Mouse (Mus musculus) mouse embryonic stem cell (cell line): Measurements from ENCODE around the gene Sdad1.

ENCODE experiments used
- in situ Hi-C, 2 experiments: fragments of 300-500 bp; cut with MboI; formaldehyde crosslinking; loops; 1 replicate in 1 of 2; 3 replicates in 1 of 2; pipeline ENCODE4 v1.14.3; 2019 to 2020; ENCODE audit warnings: low sequenced_read_pairs in 2 of 2, low pct_unique_long_range_greater_than_20kb in 1 of 2, mixed read lengths in 1 of 2; ENCODE audit not compliant: unreplicated experiment in 1 of 2

Gene Sdad1

GRCm38 (mm10) chr5:92254476-92254875 is 55.8 kb downstream of the Sdad1 start:
- in situ Hi-C loops = no loop called here

DNA sequence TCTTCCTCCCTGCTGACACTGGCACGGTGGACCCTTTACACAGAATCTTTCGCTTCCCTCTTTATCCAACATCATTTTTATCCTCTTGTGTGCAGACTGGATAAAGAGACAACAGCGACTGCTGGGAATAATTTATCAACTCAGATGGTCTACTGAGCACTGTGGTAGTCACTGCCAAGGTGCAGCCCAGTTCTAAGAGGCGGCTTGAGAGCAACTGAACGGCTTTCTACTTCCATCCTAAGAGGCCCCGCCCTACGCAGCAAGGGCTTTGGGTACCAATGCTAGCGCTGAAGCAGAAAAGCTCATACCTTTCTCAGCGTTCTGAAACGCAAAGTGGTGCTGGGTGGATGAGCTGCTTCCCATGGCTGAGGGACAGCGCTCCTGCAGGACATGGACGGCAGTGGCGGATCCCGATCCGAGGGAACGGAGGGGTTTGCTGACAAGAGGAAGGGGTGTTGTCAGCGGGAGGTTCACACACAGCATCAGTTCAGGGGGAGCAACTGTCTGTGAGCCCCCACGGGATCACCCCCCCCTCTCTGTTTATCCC is 57.4 kb downstream of the Sdad1 start:
- in situ Hi-C loops = no loop called here

- in situ Hi-C loops = no loop called here
These were observed 58.2 kb downstream of the Sdad1 start for GRCm38 (mm10) chr5:92252031-92252430.

DNA sequence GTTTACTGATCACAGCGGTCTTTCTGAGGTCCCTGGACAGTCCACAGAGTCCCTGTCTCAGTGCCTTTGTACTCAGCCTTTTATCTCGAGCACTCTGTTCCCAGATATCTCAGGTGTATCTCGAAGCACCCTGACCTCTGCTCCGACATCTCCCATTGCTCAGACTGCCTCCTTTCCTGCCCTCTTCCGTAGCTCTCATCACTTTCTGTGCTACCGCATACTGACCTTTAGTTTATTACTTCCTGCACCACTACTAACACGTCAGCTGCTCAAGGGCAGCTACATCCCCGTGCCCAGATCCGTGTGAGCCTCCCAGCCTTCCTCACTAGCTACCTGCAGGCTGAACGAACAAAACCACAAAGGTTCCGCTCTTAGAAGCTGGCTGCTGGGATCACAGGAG is 61.7 kb downstream of the Sdad1 start:
- in situ Hi-C loops = no loop called here

- in situ Hi-C loops = no loop called here
These were observed 64.8 kb downstream of the Sdad1 start for GRCm38 (mm10) chr5:92245483-92245882.

DNA sequence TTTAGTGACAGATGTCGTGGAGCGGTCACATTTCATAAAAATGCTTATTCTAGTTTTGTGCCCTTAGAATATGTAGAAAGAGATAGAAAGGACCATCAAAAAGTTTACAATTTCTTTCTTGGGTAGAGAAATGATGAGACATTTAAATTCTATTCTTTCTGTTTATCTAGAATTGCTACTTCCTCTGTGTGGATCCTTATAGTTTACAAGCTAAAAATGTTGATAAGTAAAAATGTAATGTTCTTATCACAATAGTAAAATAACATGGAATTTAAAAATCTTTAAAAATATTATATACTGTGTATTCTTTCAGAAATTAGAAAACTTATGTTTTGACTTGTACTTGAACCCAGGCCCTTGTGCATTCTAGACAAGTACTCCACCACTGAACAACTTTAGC is 65.4 kb downstream of the Sdad1 start:
- in situ Hi-C loops = no loop called here

DNA sequence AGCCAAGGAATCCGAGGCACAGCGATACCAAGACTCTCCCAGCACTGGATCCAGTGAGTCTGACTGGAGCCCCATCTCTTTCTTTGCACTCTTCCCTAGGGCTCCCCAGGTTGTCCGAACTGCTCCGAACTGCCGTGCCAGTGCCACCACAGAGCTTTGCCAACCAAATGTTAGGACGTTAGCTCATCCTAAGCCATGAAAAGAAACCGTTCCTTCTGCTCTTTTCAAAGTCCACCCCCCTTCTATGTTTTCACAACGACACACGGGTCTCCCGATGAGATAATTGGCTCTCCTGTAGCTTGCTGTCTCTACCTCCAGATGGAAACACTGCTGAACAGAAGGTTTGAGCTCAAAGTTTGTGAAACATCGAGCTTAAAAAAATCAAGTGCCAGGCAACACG is 69.5 kb downstream of the Sdad1 start:
- in situ Hi-C loops = no loop called here

- in situ Hi-C loops = no loop called here
These were observed 70.7 kb downstream of the Sdad1 start for GRCm38 (mm10) chr5:92239333-92240232.

- in situ Hi-C loops = no loop called here
These were observed 75.2 kb downstream of the Sdad1 start for GRCm38 (mm10) chr5:92234939-92235557.
